Mouse (Mus musculus) kidney, embryonic 14.5 days (tissue): ENCODE measurements around the gene Klrb1a. TPM values are rescaled to one million over a fixed set of nuclear protein-coding genes. Genes with fewer than 3 reads are reported as not detected.
"Not testable (repeated sequence)": the region's sequence is repeated elsewhere in the genome, so short reads cannot be mapped to it uniquely, and the experiment has no call there.

Source experiments
- ATAC-seq: fragments of 200-750 bp; cut with Nextera tagmentation; 2 replicates; pipeline ENCODE4 v1.8.0; 2017; ENCODE audit warnings: moderate number of reproducible peaks, mild to moderate bottlenecking, moderate TSS enrichment, moderate library complexity; ENCODE audit not compliant: low FRiP score, low TSS enrichment
- H3K27ac ChIP-seq: fragments of 300-500 bp; sonication (generic); 2 replicates; pipeline ENCODE4 v1.5.1; 2014; ENCODE audit warnings: low read depth, mild to moderate bottlenecking, low read length, moderate library complexity, mixed read lengths
- H3K27me3 ChIP-seq: fragments of 300-500 bp; sonication (generic); 2 replicates; pipeline ENCODE4 v1.6.1; 2014; ENCODE audit warnings: mild to moderate bottlenecking, low read length; ENCODE audit not compliant: control insufficient read depth, insufficient read depth
- H3K36me3 ChIP-seq: fragments of 300-500 bp; sonication (generic); 2 replicates; pipeline ENCODE4 v1.6.1; 2014; ENCODE audit warnings: low read length, mixed read lengths; ENCODE audit not compliant: control insufficient read depth, insufficient read depth
- H3K4me1 ChIP-seq: fragments of 300-500 bp; sonication (generic); 2 replicates; pipeline ENCODE4 v1.6.1; 2014; ENCODE audit warnings: low read length, mixed read lengths; ENCODE audit not compliant: control insufficient read depth, insufficient read depth
- H3K4me2 ChIP-seq: fragments of 300-500 bp; sonication (generic); replicated peaks from 2 replicates; pipeline ENCODE4 v1.6.1; 2014; ENCODE audit warnings: low read depth, mild to moderate bottlenecking, low read length
- H3K4me3 ChIP-seq: fragments of 300-500 bp; sonication (generic); 2 replicates; pipeline ENCODE4 v1.5.1; 2014; ENCODE audit warnings: mild to moderate bottlenecking, low read length
- H3K9ac ChIP-seq: fragments of 300-500 bp; sonication (generic); 2 replicates; pipeline ENCODE4 v1.6.1; 2014; ENCODE audit warnings: low read depth, mild to moderate bottlenecking, low read length, moderate library complexity
- H3K9me3 ChIP-seq: fragments of 300-500 bp; sonication (generic); 2 replicates; pipeline ENCODE4 v1.6.1; 2016; ENCODE audit warnings: low read length; ENCODE audit not compliant: control insufficient read depth
- WGBS: fragments of 180-500 bp; shearing (Covaris S2); extraction: QIAGEN DNeasy Blood & Tissue Kit; methylation state at CpG from one replicate; pipeline ENCODE4 v1.1.7; 2014; 5-methylcytosine and 5-hydroxymethylcytosine counted together
- polyA plus RNA-seq: library from polyadenylated mRNA; unstranded; fragments of >200 nt; fragmentation: Nextera tagmentation; extraction: Ambion mirVana; gene quantifications from 2 replicates; pipeline ENCODE4 v1.2.1, GENCODE M21; 2014

Klrb1a gene
- polyA plus RNA-seq, 1 experiment from 2014 or later, result not detected

- ATAC-seq, result no peak
- H3K27ac ChIP-seq, result no peak overlapping the region
- no peaks in the 10 kb centered on the region for H3K27me3 ChIP-seq
- 45% methylated on average over 2 of the region's 2 CpGs for WGBS
- no peaks in the 10 kb centered on the region for H3K4me1 ChIP-seq
- no peaks in the 10 kb centered on the region for H3K9me3 ChIP-seq
- H3K9ac ChIP-seq, result no peak overlapping the region
- H3K4me2 ChIP-seq, result no peak overlapping the region
- no peaks in the 10 kb centered on the region for H3K36me3 ChIP-seq
- no peak overlapping the region for H3K4me3 ChIP-seq
These were observed 20.7 kb upstream of the Klrb1a start for GRCm38 (mm10) chr6:128643999-128644398.

GRCm38 (mm10) chr6:128641116-128641716 is 17.9 kb upstream of the Klrb1a start:
- Histone ChIP-seq H3K4me3 (no peak overlapping the region), H3K27ac (no peak overlapping the region), H3K4me2 (no peak overlapping the region), H3K36me3 (no peaks in the 10 kb centered on the region), H3K4me1 (no peaks in the 10 kb centered on the region), H3K27me3 (no peaks in the 10 kb centered on the region), H3K9ac (no peak overlapping the region), H3K9me3 (no peaks in the 10 kb centered on the region)
- WGBS, result 82% methylated on average over 2 of the region's 2 CpGs
- no peak for ATAC-seq

- 90% methylated on average over 1 of the region's 1 CpGs for WGBS
- H3K4me2 ChIP-seq, result no peak overlapping the region
- no peak overlapping the region for H3K9ac ChIP-seq
- no peaks in the 10 kb centered on the region for H3K36me3 ChIP-seq
- ATAC-seq, result no peak
- H3K9me3 ChIP-seq, result no peaks in the 10 kb centered on the region
- no peaks in the 10 kb centered on the region for H3K4me1 ChIP-seq
- no peak overlapping the region for H3K27ac ChIP-seq
- no peaks in the 10 kb centered on the region for H3K27me3 ChIP-seq
- H3K4me3 ChIP-seq, result no peak overlapping the region
These were observed 17.3 kb upstream of the Klrb1a start for GRCm38 (mm10) chr6:128640673-128641072.

- not testable (repeated sequence) for H3K4me2 ChIP-seq, H3K36me3 ChIP-seq, H3K4me1 ChIP-seq, ATAC-seq, H3K27me3 ChIP-seq, H3K27ac ChIP-seq, H3K4me3 ChIP-seq, H3K9me3 ChIP-seq, H3K9ac ChIP-seq
- 75% methylated on average over 15 of the region's 15 CpGs for WGBS
These were observed 7.9 kb upstream of the Klrb1a start for GRCm38 (mm10) chr6:128630912-128631905.

GRCm38 (mm10) chr6:128629771-128630739 is 6.7 kb upstream of the Klrb1a start:
- H3K27ac ChIP-seq, H3K4me2 ChIP-seq, H3K9me3 ChIP-seq, H3K4me1 ChIP-seq, H3K27me3 ChIP-seq, H3K4me3 ChIP-seq, H3K9ac ChIP-seq, H3K36me3 ChIP-seq: not testable (repeated sequence)
- 51% methylated on average over 13 of the region's 13 CpGs for WGBS
- peak; percentile 87 for ATAC-seq

- not testable (repeated sequence) for H3K9me3 ChIP-seq, H3K36me3 ChIP-seq, H3K4me3 ChIP-seq, H3K9ac ChIP-seq, ATAC-seq, H3K4me1 ChIP-seq, H3K4me2 ChIP-seq, H3K27ac ChIP-seq, H3K27me3 ChIP-seq
- 77% methylated on average over 6 of the region's 6 CpGs for WGBS
These were observed 1.9 kb upstream of the Klrb1a start for GRCm38 (mm10) chr6:128625246-128625645.

- Histone ChIP-seq H3K4me1 (no peaks in the 10 kb centered on the region), H3K4me3 (no peak overlapping the region), H3K9ac (no peak overlapping the region), H3K9me3 (no peaks in the 10 kb centered on the region), H3K27me3 (no peaks in the 10 kb centered on the region), H3K4me2 (no peak overlapping the region), H3K36me3 (no peaks in the 10 kb centered on the region), H3K27ac (no peak overlapping the region)
- ATAC-seq, result no peak
- WGBS, result 73% methylated on average over 4 of the region's 4 CpGs
These were observed 1.1 kb upstream of the Klrb1a start for GRCm38 (mm10) chr6:128624425-128624824.

GRCm38 (mm10) chr6:128622733-128623132 is 600 bp downstream of the Klrb1a start:
- no peak for ATAC-seq
- Histone ChIP-seq H3K9ac (no peak overlapping the region), H3K4me2 (no peak overlapping the region), H3K4me3 (no peak overlapping the region), H3K36me3 (no peaks in the 10 kb centered on the region), H3K9me3 (no peaks in the 10 kb centered on the region), H3K27ac (no peak overlapping the region), H3K4me1 (no peaks in the 10 kb centered on the region), H3K27me3 (no peaks in the 10 kb centered on the region)
- 63% methylated on average over 2 of the region's 2 CpGs for WGBS
